Mouse (Mus musculus): ENCODE measurements around the gene Onecut3.

- TF ChIP-seq CTCF (IDR thresholded peaks at IDR 0.05; ENCODE audit: borderline replicate concordance, insufficient read depth, low read depth, low read length): peak; percentile 78
- TF ChIP-seq POLR2A (IDR thresholded peaks at IDR 0.05; ENCODE audit: borderline replicate concordance, insufficient read depth, low read length): no peak
These were observed 11.6 kb downstream of the Onecut3 start for GRCm38 (mm10) chr10:80506222-80506621.
